Mouse (Mus musculus) left cerebral cortex, adult 2 months (tissue): ENCODE data around the gene Rdh9. TPM values are rescaled to one million over a fixed set of nuclear protein-coding genes. Genes with fewer than 3 reads are reported as not detected.
"Not testable (repeated sequence)": the region's sequence is repeated elsewhere in the genome, so short reads cannot be mapped to it uniquely, and the experiment has no call there.

Source experiments
- DNase-seq, 2 experiments: peaks; one replicate each; pipeline ENCODE4 v3.0.0; 2021 to 2022; ENCODE audit warnings: low spot score in 2 of 2, mixed read lengths in 1 of 2; ENCODE audit errors: extremely low spot score in 1 of 2
- H3K27ac ChIP-seq: fragments of 200-600 bp; 2 replicates; pipeline ENCODE4 v1.8.1; 2022
- H3K4me3 ChIP-seq: fragments of 200-600 bp; 2 replicates; pipeline ENCODE4 v1.8.1; 2022
- CTCF ChIP-seq: fragments of 200-600 bp; IDR thresholded peaks from 2 replicates; pipeline ENCODE4 v1.8.1; 2022; ENCODE audit warnings: antibody characterized with exemption, mild to moderate bottlenecking, moderate library complexity
- intact Hi-C: fragments of 180-260 bp; cut with DNase I; formaldehyde crosslinking; loops from one replicate; pipeline ENCODE4 v1.15.1; 2025
- total RNA-seq, 2 experiments: library from RNA; stranded (reverse); gene quantifications; 2 replicates each; pipeline ENCODE4 v1.2.3; 2021

Rdh9 gene
- total RNA-seq, 2 experiments from 2014 or later: 0.54 to 0.58 TPM

DNA sequence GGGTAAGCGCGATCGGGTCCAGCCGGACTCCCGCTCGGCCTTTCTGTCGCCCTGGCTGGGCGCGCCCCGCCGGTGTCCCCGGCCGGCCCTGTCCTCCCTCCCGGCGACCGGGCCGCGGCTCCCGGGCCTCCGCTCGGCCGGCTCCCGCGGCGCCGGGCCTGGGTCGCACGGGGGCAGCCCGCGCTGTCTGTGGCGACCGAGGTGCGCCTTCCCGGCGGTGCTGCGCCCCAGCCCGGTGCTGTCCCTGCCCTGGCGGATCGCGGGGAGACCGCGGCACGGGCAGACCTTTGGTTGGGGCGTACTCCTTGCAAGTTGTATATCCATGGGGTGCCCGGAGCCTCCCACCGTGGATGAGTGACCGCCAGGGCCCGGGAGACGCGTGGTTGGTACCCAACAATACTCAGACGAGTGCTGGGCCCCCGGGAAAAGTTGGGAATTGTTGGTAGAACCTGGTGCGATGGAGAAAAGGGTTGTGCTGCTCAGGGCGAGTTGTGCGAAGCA, 36.5 kb upstream of the Rdh9 start:
- H3K4me3 ChIP-seq: peak overlapping the region; percentile 72
- peak in 1 of 2 experiments; percentile 42 for DNase-seq
- no peak; the same call in none of the 2 replicates for TF ChIP-seq CTCF
- H3K27ac ChIP-seq: peak overlapping the region; percentile 47; the same call in 1 of the 2 replicates
- intact Hi-C loops: loop anchor here (2.0 kb wide), 1 partner anchor 99 kb away; no protein-coding TSS in a partner anchor

DNA sequence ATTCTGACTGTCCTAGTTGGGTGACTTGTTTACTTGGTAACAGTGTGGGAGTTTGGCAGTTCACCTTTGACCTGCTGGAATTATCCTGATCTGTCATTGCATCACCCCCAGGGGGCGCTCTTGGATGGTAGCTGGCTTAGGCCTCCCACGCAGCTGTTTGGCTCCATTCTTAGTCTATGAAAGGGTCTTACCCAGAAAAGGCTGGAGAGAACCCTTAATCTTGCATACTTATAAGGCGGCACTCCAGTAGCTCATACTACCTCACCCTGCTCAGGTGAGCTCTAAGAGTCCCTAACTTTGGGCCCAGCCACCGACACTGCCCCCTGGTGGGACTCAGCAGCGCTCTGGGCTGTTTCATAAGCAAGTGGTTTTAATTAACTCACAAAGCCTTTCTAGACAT, 31.5 kb upstream of the Rdh9 start:
- no peak overlapping the region for H3K27ac ChIP-seq
- no peak overlapping the region for H3K4me3 ChIP-seq
- peak; percentile 61 for TF ChIP-seq CTCF
- no peak for DNase-seq
- intact Hi-C loops: no loop called here

DNA sequence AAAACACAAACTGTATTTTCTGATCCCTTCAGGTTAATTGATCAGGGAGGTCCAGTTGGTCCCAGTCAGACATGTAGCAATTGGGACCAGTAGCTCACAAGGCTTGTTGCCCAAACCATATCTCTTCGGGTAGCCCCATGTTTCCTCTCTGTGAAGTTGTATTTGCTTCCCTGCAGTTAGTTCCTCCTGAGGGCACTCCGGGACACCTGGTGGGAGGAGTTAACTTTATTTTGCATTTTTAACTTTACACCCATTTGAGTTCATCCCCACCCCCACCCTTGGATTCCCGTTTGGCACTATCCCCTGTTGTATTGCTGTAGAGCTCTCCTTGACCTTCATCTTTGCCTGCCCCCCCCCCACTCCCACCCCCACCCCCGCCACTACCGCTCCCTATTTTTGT, 30.3 kb upstream of the Rdh9 start:
- no peak overlapping the region for H3K27ac ChIP-seq
- TF ChIP-seq CTCF: no peak
- intact Hi-C loops: no loop called here
- no peak overlapping the region for H3K4me3 ChIP-seq
- DNase-seq: no peak

DNA sequence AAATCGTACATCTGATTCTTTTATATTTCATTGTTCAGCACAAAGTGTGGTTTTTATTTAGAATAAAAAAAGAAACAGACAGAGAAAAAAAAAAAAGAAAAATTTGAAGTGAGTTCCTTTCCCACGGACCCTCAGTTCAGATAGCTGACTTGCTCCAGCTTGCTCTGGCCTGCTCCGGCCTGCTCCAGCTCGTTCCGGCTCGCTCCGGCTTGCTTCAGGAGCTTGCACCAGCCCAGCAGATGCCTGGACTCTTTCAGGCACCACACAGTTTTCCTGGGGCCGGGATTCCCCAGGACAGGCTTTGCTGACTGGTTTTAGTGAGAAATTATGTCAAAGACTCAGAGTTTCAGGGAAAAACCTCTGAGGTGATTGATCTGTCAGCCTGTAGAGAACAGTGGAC, 28.9 kb upstream of the Rdh9 start:
- Histone ChIP-seq H3K4me3 (no peak overlapping the region), H3K27ac (no peak overlapping the region)
- no peak for DNase-seq
- no peak for TF ChIP-seq CTCF
- intact Hi-C loops: no loop called here

DNA sequence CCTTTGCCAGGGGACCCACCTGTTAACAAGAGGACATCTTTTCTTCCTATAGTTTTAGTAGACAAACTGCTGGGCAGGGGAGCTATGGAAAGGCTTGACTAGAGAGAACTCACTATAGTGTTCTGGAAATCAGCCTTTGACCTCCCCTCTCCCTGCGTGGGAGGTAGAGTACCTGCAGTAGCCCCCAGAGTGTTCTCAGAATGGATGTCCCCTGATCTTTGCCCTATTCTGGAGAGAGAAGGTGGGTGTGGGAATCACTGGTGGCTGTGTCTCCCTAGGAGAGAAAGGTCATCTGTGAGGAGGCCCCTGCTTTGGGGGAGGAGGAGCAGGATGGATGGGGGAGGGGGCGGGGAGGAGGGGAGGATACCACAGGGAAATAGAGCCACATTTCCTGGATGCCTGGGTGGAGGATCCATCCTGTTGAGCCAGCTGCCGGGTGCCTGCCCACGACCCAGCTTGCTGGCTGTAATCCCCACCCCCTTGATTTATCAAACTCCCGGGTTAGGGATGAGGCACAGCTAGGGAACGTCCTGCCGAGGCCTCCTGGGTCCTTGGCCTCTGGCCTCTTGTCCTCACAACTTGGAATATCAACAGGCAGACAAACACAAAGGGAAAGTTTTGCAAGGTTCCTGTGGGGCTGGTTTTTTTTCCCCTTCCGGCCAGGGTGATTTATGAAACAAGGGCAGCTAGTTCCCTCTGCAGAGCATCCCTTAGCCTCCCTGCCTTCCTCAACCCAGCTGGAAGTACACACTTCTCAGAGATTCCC, 27.2 kb upstream of the Rdh9 start:
- H3K4me3 ChIP-seq: no peak overlapping the region
- intact Hi-C loops: no loop called here
- H3K27ac ChIP-seq: no peak overlapping the region
- DNase-seq: no peak
- no peak for TF ChIP-seq CTCF

DNA sequence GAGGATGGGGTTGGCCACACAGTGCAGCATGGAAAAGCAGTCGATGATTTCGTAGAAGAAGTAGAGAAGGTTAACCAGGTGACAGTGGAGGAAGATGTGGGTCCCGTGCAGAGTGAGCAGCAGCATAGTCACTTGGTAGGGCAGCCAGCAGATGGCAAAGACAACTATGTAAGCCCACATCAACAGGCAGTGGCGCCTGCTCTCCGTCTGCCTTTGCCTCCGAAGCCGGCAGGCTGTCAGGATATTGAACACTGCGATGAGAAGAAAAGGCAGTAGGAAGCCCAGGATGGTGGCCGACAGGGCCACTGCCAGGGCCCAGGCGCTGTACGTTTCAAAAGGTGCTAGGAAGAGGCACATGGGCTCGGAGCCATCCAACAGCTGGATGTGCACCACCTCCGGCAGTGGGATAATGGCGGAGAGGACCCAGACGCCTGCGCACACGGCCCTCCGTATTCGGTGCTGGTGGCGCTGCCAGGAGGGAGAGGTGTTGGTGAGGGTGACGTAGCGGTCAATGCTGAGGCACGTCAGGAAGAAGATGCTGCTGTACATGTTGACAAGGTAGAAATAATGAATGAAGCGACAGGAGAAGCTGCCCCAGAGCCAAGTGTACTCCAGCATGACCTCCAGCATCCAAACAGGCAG, 25.9 kb upstream of the Rdh9 start:
- intact Hi-C loops: no loop called here
- no peak for DNase-seq

DNA sequence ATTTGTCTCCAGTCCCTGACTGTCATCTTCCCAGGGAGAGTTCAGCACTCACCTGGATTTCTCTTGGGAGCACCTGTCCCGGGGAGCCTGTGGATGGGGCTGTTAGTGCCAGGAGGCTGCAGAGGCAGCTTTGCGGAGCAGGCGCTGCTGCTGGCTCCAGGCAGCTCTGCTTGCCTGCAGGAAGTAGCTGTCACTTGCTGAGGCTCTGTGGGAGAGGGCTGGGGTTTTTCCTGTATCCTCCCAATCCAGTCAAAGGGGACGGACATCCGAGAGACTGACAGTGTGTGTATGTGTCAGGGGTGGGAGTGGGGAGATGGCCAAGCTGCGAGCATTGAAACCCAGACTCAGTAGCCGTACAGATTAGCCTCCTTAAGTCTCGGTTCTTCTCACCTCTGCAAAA, 24.6 kb upstream of the Rdh9 start, which contains the start of gene Gpr182:
Gpr182 (minus strand) TSS at position 185 of the 400 bp plus-strand sequence.
- Histone ChIP-seq H3K4me3 (no peak within 1 kb of the TSS; the same call in 1 of the 2 replicates), H3K27ac (no peak within 1 kb of the TSS)
- DNase-seq: no peak
- intact Hi-C loops: no loop called here
- TF ChIP-seq CTCF: no peak

More for the DNA sequence above, 25.9 kb upstream of the Rdh9 start:
- Histone ChIP-seq H3K27ac (no peak overlapping the region), H3K4me3 (peak overlapping the region; percentile 39)
- no peak for TF ChIP-seq CTCF

DNA sequence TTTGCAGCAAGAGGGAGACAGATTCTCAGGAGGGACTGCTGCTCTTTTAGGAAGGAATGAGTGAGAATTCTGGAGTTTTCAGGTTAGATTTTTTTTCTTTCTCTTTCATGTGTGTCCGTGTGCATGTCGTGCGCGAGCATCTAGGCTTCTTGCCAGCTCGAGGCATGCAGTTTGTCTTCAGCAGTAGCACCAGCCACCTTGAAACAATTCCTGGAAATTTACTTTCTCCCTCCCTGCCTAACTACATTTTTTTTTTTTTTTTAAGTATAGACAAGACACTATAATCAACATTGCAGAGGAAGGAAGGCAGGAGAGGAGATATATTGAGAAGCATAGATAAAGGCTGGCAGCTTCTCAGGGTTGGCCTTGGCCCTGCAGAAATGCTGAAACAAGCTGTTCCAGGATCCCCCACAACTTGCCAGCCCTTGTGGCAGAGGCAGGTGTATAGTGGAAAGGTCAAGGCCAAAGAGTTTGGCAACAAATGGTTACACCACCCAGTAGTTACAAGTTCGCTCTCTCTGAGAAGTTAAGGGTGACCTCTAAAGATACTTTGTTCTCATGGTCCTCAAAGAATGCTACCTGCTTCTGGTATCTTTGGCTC, 21.5 kb upstream of the Rdh9 start:
- H3K4me3 ChIP-seq: no peak overlapping the region
- intact Hi-C loops: no loop called here
- TF ChIP-seq CTCF: no peak
- no peak for DNase-seq
- no peak overlapping the region for H3K27ac ChIP-seq

DNA sequence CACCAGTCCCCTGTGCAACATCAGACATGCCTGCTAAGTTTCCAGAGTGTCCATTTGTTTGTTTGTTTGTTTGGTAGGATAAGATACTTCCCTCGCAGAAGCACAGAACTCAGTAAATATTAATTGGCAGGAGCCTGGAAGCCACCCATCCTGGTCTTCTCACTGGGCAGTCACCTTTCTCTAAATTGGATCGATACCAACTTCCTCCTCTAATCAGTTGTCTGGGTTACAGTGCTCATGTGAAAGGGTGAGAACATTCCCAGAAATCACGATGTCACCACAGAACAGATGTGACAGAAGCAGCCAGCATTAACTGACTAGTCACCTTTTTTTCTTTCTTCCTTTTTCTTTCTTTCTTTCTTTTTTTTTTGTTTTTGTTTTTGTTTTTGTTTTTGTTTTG, 20.9 kb upstream of the Rdh9 start:
- intact Hi-C loops: no loop called here
- TF ChIP-seq CTCF: no peak
- no peak overlapping the region for H3K4me3 ChIP-seq
- H3K27ac ChIP-seq: no peak overlapping the region
- DNase-seq: no peak

DNA sequence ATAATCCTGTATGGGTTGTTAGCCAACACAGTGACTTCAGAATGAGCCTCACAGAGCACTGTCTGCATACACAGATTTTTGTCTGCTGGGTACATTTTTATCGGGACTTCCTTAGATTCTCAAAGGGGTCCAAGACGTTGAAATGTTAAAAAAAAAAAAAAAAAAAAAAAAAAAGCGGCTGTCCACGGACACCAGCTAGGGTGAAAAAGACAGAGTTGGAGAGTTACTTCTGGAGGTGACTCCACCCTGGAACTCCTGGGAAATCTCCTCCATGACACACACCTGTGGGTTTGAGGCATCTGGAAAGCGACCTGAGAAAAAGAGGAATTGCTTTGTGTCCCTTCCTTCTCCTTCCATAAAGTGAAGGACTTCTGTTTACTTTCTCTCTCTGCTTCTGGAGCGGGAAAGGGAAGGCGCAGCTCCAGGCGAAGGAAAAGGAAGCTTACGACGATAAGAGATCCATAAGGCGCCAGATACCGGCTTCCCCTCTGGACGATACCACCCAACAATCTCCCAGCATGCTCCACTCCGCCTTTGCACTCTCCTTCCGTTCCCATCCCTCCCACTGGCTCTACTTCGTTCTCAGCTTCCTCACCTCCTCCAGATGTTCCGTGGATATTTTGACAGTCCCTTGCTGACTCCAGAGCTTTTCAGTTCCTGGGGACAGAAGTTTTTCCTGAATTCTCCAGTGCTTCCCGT, 20.3 kb upstream of the Rdh9 start:
- intact Hi-C loops: no loop called here
- Histone ChIP-seq H3K4me3 (no peak overlapping the region), H3K27ac (no peak overlapping the region)
- no peak for DNase-seq
- TF ChIP-seq CTCF: no peak

DNA sequence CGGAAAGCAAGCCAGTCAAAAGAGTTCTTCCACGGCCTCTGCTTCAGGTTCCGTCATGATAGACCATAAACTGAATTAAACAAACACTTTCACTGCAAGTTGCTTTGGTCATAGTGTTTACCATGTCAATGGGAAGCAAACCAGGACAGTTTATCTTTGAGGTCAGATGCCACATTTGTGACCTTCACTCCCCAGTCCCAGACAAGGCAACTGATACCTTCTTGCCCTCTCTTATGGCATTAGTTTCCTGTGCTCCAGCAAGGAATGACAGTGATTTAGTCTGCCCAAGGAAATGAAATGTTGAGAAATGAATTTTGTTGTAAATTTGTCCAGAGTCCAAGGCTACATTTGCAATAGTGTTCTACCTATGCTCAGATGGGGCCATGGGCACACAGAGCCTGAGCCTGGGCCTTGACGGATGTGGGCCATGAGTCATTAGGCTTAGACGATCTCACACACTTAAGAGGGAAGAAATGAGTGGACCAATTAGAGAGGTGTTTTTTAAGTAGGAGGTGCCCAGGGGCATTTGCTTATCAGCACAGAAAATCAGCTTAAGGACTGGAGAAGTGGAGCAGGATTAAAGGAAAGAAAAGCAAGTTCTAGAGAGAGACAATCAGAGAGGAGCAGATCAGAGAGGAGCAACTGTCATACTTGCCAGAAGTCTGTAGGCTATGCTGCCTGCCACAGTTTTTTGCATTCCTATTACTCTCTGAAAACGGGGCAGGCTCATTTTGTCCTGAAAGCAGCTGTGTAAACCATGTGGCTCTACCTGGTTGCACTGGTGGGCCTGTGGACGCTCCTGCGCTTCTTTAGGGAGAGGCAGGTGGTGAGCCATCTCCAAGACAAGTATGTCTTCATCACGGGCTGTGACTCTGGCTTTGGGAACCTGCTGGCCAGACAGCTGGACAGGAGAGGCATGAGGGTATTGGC, 16.7 kb upstream of the Rdh9 start, which contains the start of the genes Rdh1 and Rdh16f1:
Rdh1 (plus strand) TSS at position 541 of the 930 bp plus-strand sequence.
Rdh16f1 (plus strand) TSS at position 607 of the 930 bp plus-strand sequence.
- no peak for TF ChIP-seq CTCF
- no peak for DNase-seq

DNA sequence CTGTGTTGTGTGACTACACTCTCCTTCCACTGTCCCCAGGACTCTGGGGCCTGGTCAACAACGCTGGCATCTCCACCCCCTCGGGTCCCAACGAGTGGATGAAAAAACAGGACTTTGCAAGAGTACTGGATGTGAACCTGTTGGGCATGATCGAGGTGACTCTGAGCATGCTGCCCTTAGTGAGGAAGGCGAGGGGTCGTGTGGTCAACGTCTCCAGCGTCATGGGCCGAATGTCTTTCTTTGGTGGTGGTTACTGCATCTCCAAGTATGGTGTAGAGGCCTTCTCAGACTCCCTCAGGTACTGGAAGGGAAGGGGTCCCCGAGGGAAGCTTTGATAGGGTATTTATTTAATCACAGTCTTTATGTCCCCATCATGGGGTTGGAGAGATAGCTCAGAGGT, 13.3 kb upstream of the Rdh9 start:
- H3K4me3 ChIP-seq, H3K27ac ChIP-seq, DNase-seq, intact Hi-C loops: not testable (repeated sequence)

More for the DNA sequence above, 16.7 kb upstream of the Rdh9 start, which contains the start of the genes Rdh1 and Rdh16f1:
- H3K4me3 ChIP-seq: no peak within 1 kb of the TSS
- intact Hi-C loops: no loop called here
- H3K27ac ChIP-seq: no peak within 1 kb of the TSS
